Mouse (Mus musculus): Measurements from ENCODE around the gene Fshr.

DNA sequence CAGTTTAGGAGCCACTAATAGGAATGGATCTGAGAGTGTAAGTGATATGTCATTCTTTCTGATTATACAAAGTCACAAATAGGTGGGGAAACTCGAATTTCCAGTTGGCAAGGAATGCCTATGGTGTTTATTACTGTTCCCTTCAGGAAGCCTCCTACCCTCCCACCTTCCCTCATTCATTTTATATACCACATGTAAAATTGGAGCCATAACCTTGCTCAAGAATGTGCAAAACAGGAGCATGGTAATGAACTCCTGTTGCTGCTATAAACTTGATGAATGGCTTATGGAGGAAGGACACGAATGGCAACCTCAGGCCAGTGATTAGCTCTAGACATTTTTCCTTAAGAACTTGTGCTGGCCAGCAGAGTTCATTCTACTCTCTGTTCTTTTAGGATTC, 117.6 kb downstream of the Fshr start:
- TF ChIP-seq GATA1 (IDR thresholded peaks at IDR 0.05; ENCODE audit: borderline replicate concordance, low read length) (no peak), FLI1 (IDR thresholded peaks at IDR 0.05; ENCODE audit: low read length) (no peak)

Data from megakaryocyte, embryonic 14.5 days (primary cell).